Comparison of ENCODE assay signal across 19 mouse cellular contexts in genomic region chr14:72998111-72998510, GRCm38 (mm10). TPM values are rescaled to one million over a fixed set of nuclear protein-coding genes. Genes with fewer than 3 reads are reported as not detected.
DNase-seq lines count a peak whose midpoint lies in the region; ATAC-seq and TF ChIP-seq lines count a peak whose summit lies in the region.
"Had no signal": no experiment of that assay in that cellular context is flagged by ENCODE, and none has a peak within 500 bp of the region (broad histone marks: within the 10 kb centered on the region; RNA-seq: fewer than 3 reads in every experiment).

No protein-coding gene starts in this region.

- peak; percentile 48; the same call in 1 of the 2 replicates for ATAC-seq in hindbrain, embryonic 11.5 days (ENCODE audit: low FRiP score)
- peak; percentile 58; the same call in 1 of the 2 replicates for ATAC-seq in hindbrain, postnatal 0 days
- no peak for ATAC-seq in midbrain, postnatal 0 days (ENCODE audit: low FRiP score)

- no peaks in the 10 kb centered on the region for H3K36me3 ChIP-seq in hindbrain, embryonic 11.5 days (ENCODE audit: control insufficient read depth, insufficient read depth, low read length)
- H3K36me3 ChIP-seq in hindbrain, embryonic 10.5 days: no peaks in the 10 kb centered on the region
- no peaks in the 10 kb centered on the region for H3K36me3 ChIP-seq in hindbrain, postnatal 0 days (ENCODE audit: insufficient read depth, low read length)
- no peaks in the 10 kb centered on the region for H3K36me3 ChIP-seq in midbrain, postnatal 0 days (ENCODE audit: insufficient read depth, low read length)
- H3K36me3 ChIP-seq: heart, embryonic 10.5 days; limb, embryonic 15.5 days; neural tube, embryonic 13.5 days had no signal

- WGBS in hindbrain, embryonic 11.5 days: 54% methylated on average over 6 of the region's 6 CpGs
- 51% methylated on average over 6 of the region's 6 CpGs for WGBS in hindbrain, embryonic 10.5 days
- WGBS in hindbrain, postnatal 0 days: 26% methylated on average over 6 of the region's 6 CpGs
- WGBS in midbrain, postnatal 0 days: 23% methylated on average over 6 of the region's 6 CpGs

- no peak overlapping the region for H3K9ac ChIP-seq in hindbrain, embryonic 11.5 days (ENCODE audit: low read depth, low read length)
- no peak overlapping the region for H3K9ac ChIP-seq in hindbrain, postnatal 0 days (replicated peaks; ENCODE audit: low read length)
- no peak overlapping the region for H3K9ac ChIP-seq in midbrain, postnatal 0 days (replicated peaks; ENCODE audit: low read length, poor library complexity, severe bottlenecking)
- H3K9ac ChIP-seq: limb, embryonic 15.5 days; neural tube, embryonic 13.5 days had no signal

- H3K4me3 ChIP-seq in hindbrain, embryonic 11.5 days (ENCODE audit: low read depth, low read length): no peak overlapping the region
- H3K4me3 ChIP-seq in hindbrain, embryonic 10.5 days: no peak overlapping the region
- H3K4me3 ChIP-seq in hindbrain, postnatal 0 days (ENCODE audit: low read length): no peak overlapping the region
- H3K4me3 ChIP-seq in midbrain, postnatal 0 days (ENCODE audit: low read depth, low read length): no peak overlapping the region
- H3K4me3 ChIP-seq: heart, embryonic 10.5 days; limb, embryonic 15.5 days; neural tube, embryonic 13.5 days had no signal

- no peak for TF ChIP-seq POLR2A in brain, embryonic 14.5 days (IDR thresholded peaks at IDR 0.05; ENCODE audit: borderline replicate concordance, extremely low read depth, insufficient read depth, insufficient read length, poor library complexity, severe bottlenecking)

- no peaks in the 10 kb centered on the region for H3K27me3 ChIP-seq in hindbrain, embryonic 11.5 days (ENCODE audit: control insufficient read depth, insufficient read depth, low read length)
- no peaks in the 10 kb centered on the region for H3K27me3 ChIP-seq in hindbrain, embryonic 10.5 days (ENCODE audit: insufficient read depth, poor library complexity, severe bottlenecking)
- no peaks in the 10 kb centered on the region for H3K27me3 ChIP-seq in hindbrain, postnatal 0 days (ENCODE audit: insufficient read depth, low read length)
- H3K27me3 ChIP-seq in midbrain, postnatal 0 days (ENCODE audit: insufficient read depth, low read length): no peaks in the 10 kb centered on the region
- H3K27me3 ChIP-seq: limb, embryonic 15.5 days; neural tube, embryonic 13.5 days had no signal

- H3K9me3 ChIP-seq in hindbrain, embryonic 11.5 days (ENCODE audit: control insufficient read depth, low read length): no peaks in the 10 kb centered on the region
- H3K9me3 ChIP-seq in hindbrain, embryonic 10.5 days: no peaks in the 10 kb centered on the region
- no peaks in the 10 kb centered on the region for H3K9me3 ChIP-seq in hindbrain, postnatal 0 days (ENCODE audit: low read length)
- no peaks in the 10 kb centered on the region for H3K9me3 ChIP-seq in midbrain, postnatal 0 days (ENCODE audit: low read length)
- H3K9me3 ChIP-seq: heart, embryonic 10.5 days; limb, embryonic 15.5 days; neural tube, embryonic 13.5 days had no signal

- H3K27ac ChIP-seq in hindbrain, embryonic 11.5 days (ENCODE audit: low read depth, low read length): no peak overlapping the region
- H3K27ac ChIP-seq in hindbrain, embryonic 10.5 days: no peak overlapping the region
- no peak overlapping the region for H3K27ac ChIP-seq in hindbrain, postnatal 0 days
- no peak overlapping the region for H3K27ac ChIP-seq in midbrain, postnatal 0 days (ENCODE audit: low read depth, low read length)
- H3K27ac ChIP-seq: heart, embryonic 10.5 days; limb, embryonic 15.5 days; neural tube, embryonic 13.5 days had no signal

- no peak for TF ChIP-seq CTCF in brain, embryonic 14.5 days (IDR thresholded peaks at IDR 0.05; ENCODE audit: borderline replicate concordance, extremely low read depth, insufficient read depth, insufficient read length)
- no peak for TF ChIP-seq CTCF in hindbrain, postnatal 0 days (IDR thresholded peaks at IDR 0.05; ENCODE audit: low read depth)
- TF ChIP-seq CTCF in midbrain, postnatal 0 days (IDR thresholded peaks at IDR 0.05): no peak

- no peaks in the 10 kb centered on the region for H3K4me1 ChIP-seq in hindbrain, embryonic 11.5 days (replicated peaks; ENCODE audit: control insufficient read depth, insufficient read depth, low read length)
- peaks cover 18% of the 10 kb centered on the region; the same call in 1 of the 2 replicates for H3K4me1 ChIP-seq in hindbrain, embryonic 10.5 days (replicated peaks)
- no peaks in the 10 kb centered on the region for H3K4me1 ChIP-seq in hindbrain, postnatal 0 days (ENCODE audit: insufficient read depth, low read length)
- H3K4me1 ChIP-seq in midbrain, postnatal 0 days (ENCODE audit: insufficient read depth, low read length): no peaks in the 10 kb centered on the region
- H3K4me1 ChIP-seq: heart, embryonic 10.5 days; limb, embryonic 15.5 days had no signal

- peak; percentile 16 for DNase-seq in hindbrain, embryonic 11.5 days (ENCODE audit: low spot score)
- no peak for DNase-seq in hindbrain, embryonic 10.5 days (ENCODE audit: low spot score)
- peak; percentile 48 for DNase-seq in brain, embryonic 14.5 days (ENCODE audit: low read depth)
- peak; percentile 35 for DNase-seq in hindbrain, postnatal 0 days (ENCODE audit: low spot score)
- peak; percentile 53 for DNase-seq in midbrain, postnatal 0 days (ENCODE audit: low spot score)
- DNase-seq in spleen, adult 18-20 months: no peak
- DNase-seq in urinary bladder, postnatal 4 days (ENCODE audit: low spot score in 2 of 2): no peak
- DNase-seq: cerebellum, adult 9-11 months; gastrocnemius, postnatal 25 days; kidney, adult 9 months; lung, adult 18-20 months; lung, postnatal 36 days; thymus, adult 18-20 months had no signal

- no peak overlapping the region for H3K4me2 ChIP-seq in hindbrain, embryonic 11.5 days (replicated peaks; ENCODE audit: low read depth, low read length)
- H3K4me2 ChIP-seq in hindbrain, postnatal 0 days (ENCODE audit: low read depth, low read length): no peak overlapping the region
- no peak overlapping the region for H3K4me2 ChIP-seq in midbrain, postnatal 0 days (ENCODE audit: low read depth, low read length, poor library complexity, severe bottlenecking)
- H3K4me2 ChIP-seq: limb, embryonic 15.5 days; neural tube, embryonic 13.5 days had no signal

RNA-seq across cellular contexts. Expression of gene Cysltr2, which starts 50.8 kb away (rescaled TPM):
- polyA plus RNA-seq in hindbrain, embryonic 11.5 days (2014; fragmentation: Nextera tagmentation; extraction: Ambion mirVana): 0.11 TPM in 1 of 2 replicates, not detected in the other
- polyA plus RNA-seq in hindbrain, embryonic 10.5 days (2016; fragmentation: Nextera tagmentation; extraction: Ambion mirVana): not detected in 2 replicates
- 0.14 and 0.41 TPM in 2 replicates for polyA plus RNA-seq in brain, embryonic 14.5 days (2012; rRNA removed)
- total RNA-seq in hindbrain, postnatal 0 days (2014; rRNA removed): not detected in 2 replicates
- polyA plus RNA-seq in hindbrain, postnatal 0 days (2015; fragmentation: Nextera tagmentation; extraction: Ambion mirVana): 0.33 and 0.48 TPM in 2 replicates
- total RNA-seq in midbrain, postnatal 0 days (2014; rRNA removed): 0.76 TPM in 1 of 2 replicates, not detected in the other
- 0.30 and 0.33 TPM in 2 replicates for polyA plus RNA-seq in midbrain, postnatal 0 days (2015; fragmentation: Nextera tagmentation; extraction: Ambion mirVana)
- total RNA-seq: gastrocnemius, postnatal 25 days; heart, postnatal 25 days had no signal
- polyA plus RNA-seq: C2C12; embryonic facial prominence, embryonic 11.5 days had no signal

Comparison
In these comparisons a context has a peak if more than half of its experiments do, and no peak if none do; other contexts are left out.
1. DNase-seq: peak in hindbrain, embryonic 11.5 days (single experiment), brain, embryonic 14.5 days (single experiment), hindbrain, postnatal 0 days (single experiment) and midbrain, postnatal 0 days (single experiment); none in hindbrain, embryonic 10.5 days (single experiment), spleen, adult 18-20 months (0 of 2) and urinary bladder, postnatal 4 days (0 of 2).